Mouse (Mus musculus) liver, embryonic 13.5 days (tissue): ENCODE measurements around the gene 4930556J24Rik. TPM values are rescaled to one million over a fixed set of nuclear protein-coding genes. Genes with fewer than 3 reads are reported as not detected.
A peak's percentile ranks its signal among the peaks of the same experiment; 100 is the strongest.
"Not testable (repeated sequence)": the region's sequence is repeated elsewhere in the genome, so short reads cannot be mapped to it uniquely, and the experiment has no call there.

Experiments
- ATAC-seq: fragments of 200-750 bp; cut with Nextera tagmentation; 2 replicates; pipeline ENCODE4 v1.8.0; 2017; ENCODE audit warnings: low read depth, mild to moderate bottlenecking, moderate number of reproducible peaks, moderate library complexity
- DNase-seq: peaks from one replicate; pipeline ENCODE4 v3.0.0; 2022
- H3K27ac ChIP-seq: fragments of 300-500 bp; sonication (generic); 2 replicates; pipeline ENCODE4 v1.5.1; 2015; ENCODE audit warnings: moderate library complexity, mild to moderate bottlenecking, inconsistent platforms
- H3K27me3 ChIP-seq: fragments of 300-500 bp; sonication (generic); 2 replicates; pipeline ENCODE4 v1.6.1; 2015; ENCODE audit warnings: mild to moderate bottlenecking, inconsistent platforms
- H3K36me3 ChIP-seq: fragments of 300-500 bp; sonication (generic); 2 replicates; pipeline ENCODE4 v1.6.1; 2015; ENCODE audit warnings: mild to moderate bottlenecking, inconsistent platforms
- H3K4me1 ChIP-seq: fragments of 300-500 bp; sonication (generic); replicated peaks from 2 replicates; pipeline ENCODE4 v1.6.1; 2015; ENCODE audit warnings: inconsistent platforms
- H3K4me2 ChIP-seq: fragments of 300-500 bp; sonication (generic); 2 replicates; pipeline ENCODE4 v1.6.1; 2015; ENCODE audit warnings: inconsistent platforms, mild to moderate bottlenecking, moderate library complexity
- H3K4me3 ChIP-seq: fragments of 300-500 bp; sonication (generic); replicated peaks from 2 replicates; pipeline ENCODE4 v1.5.1; 2015; ENCODE audit warnings: mild to moderate bottlenecking, inconsistent platforms
- H3K9ac ChIP-seq: fragments of 300-500 bp; sonication (generic); 2 replicates; pipeline ENCODE4 v1.6.1; 2015; ENCODE audit warnings: mild to moderate bottlenecking, inconsistent platforms
- H3K9me3 ChIP-seq: fragments of 300-500 bp; sonication (generic); replicated peaks from 2 replicates; pipeline ENCODE4 v1.6.1; 2016; ENCODE audit warnings: inconsistent platforms
- WGBS: fragments of 180-500 bp; shearing (Covaris S2); methylation state at CpG from one replicate; pipeline ENCODE4 v1.1.7; 2015; ENCODE audit not compliant: insufficient replicate concordance; 5-methylcytosine and 5-hydroxymethylcytosine counted together
- polyA plus RNA-seq: library from polyadenylated mRNA; unstranded; fragments of >200 nt; fragmentation: Nextera tagmentation; extraction: Ambion mirVana; gene quantifications from 2 replicates; pipeline ENCODE4 v1.2.1, GENCODE M21; 2015

Gene 4930556J24Rik
- polyA plus RNA-seq, 1 experiment from 2014 or later, result not detected

GRCm38 (mm10) chr11:3920476-3920875 is 56.1 kb downstream of the 4930556J24Rik start:
- H3K4me3 ChIP-seq, result no peak overlapping the region
- DNase-seq, result no peak
- 74% methylated on average over 7 of the region's 7 CpGs for WGBS

GRCm38 (mm10) chr11:3918738-3919137 is 57.8 kb downstream of the 4930556J24Rik start:
- ATAC-seq (no peak), DNase-seq (no peak)

More at GRCm38 (mm10) chr11:3920476-3920875, 56.1 kb downstream of the 4930556J24Rik start:
- Histone ChIP-seq H3K27ac (no peak overlapping the region), H3K9ac (no peak overlapping the region), H3K9me3 (no peaks in the 10 kb centered on the region), H3K27me3 (no peaks in the 10 kb centered on the region), H3K4me1 (no peaks in the 10 kb centered on the region), H3K4me2 (no peak overlapping the region), H3K36me3 (0 out of 2 replicates have a peak, but pooled peaks cover 3% of the 10 kb centered on the region)
- no peak for ATAC-seq

GRCm38 (mm10) chr11:3914109-3914840 is 62.3 kb downstream of the 4930556J24Rik start, which contains the start of gene Slc35e4:
Slc35e4 (minus strand) TSS chr11:3914664.
- WGBS, result under 1% methylated on average over 28 of the region's 28 CpGs
- peak within 1 kb of the TSS; percentile 80 for H3K4me2 ChIP-seq
- no peaks in the 10 kb centered on the region for H3K9me3 ChIP-seq
- H3K9ac ChIP-seq, result peak within 1 kb of the TSS; percentile 45
- H3K4me3 ChIP-seq, result peak within 1 kb of the TSS; percentile 57
- no peaks in the 10 kb centered on the region for H3K36me3 ChIP-seq
- DNase-seq (peak; percentile 57), ATAC-seq (peak; percentile 39)
- H3K27ac ChIP-seq, result no peak within 1 kb of the TSS
- H3K4me1 ChIP-seq, result peaks cover 24% of the 10 kb centered on the region
- H3K27me3 ChIP-seq, result peaks cover 45% of the 10 kb centered on the region

More at GRCm38 (mm10) chr11:3918738-3919137, 57.8 kb downstream of the 4930556J24Rik start:
- no peak overlapping the region for H3K4me3 ChIP-seq
- no peaks in the 10 kb centered on the region for H3K36me3 ChIP-seq
- peaks cover 17% of the 10 kb centered on the region for H3K27me3 ChIP-seq
- 44% methylated on average over 1 of the region's 1 CpGs for WGBS
- H3K9me3 ChIP-seq, result no peaks in the 10 kb centered on the region
- H3K27ac ChIP-seq, result no peak overlapping the region
- H3K9ac ChIP-seq, result no peak overlapping the region
- H3K4me2 ChIP-seq, result no peak overlapping the region
- peaks cover 10% of the 10 kb centered on the region for H3K4me1 ChIP-seq

GRCm38 (mm10) chr11:3913316-3914108 is 63.1 kb downstream of the 4930556J24Rik start:
- Histone ChIP-seq H3K27ac (no peak overlapping the region), H3K4me3 (peak overlapping the region; percentile 57), H3K36me3 (no peaks in the 10 kb centered on the region), H3K27me3 (peaks cover 45% of the 10 kb centered on the region), H3K9ac (peak overlapping the region; percentile 45), H3K4me2 (peak overlapping the region; percentile 80), H3K9me3 (no peaks in the 10 kb centered on the region), H3K4me1 (peaks cover 24% of the 10 kb centered on the region)
- peak; percentile 80 for DNase-seq
- peak; percentile 85 for ATAC-seq
- under 1% methylated on average over 65 of the region's 65 CpGs for WGBS

GRCm38 (mm10) chr11:3912875-3913271 is 63.7 kb downstream of the 4930556J24Rik start:
- peak; percentile 3; the same call in 1 of the 2 replicates for ATAC-seq
- peaks cover 45% of the 10 kb centered on the region for H3K27me3 ChIP-seq
- DNase-seq, result no peak

GRCm38 (mm10) chr11:3912100-3912874 is 64.3 kb downstream of the 4930556J24Rik start:
- H3K9ac ChIP-seq, result no peak overlapping the region
- ATAC-seq (no peak), DNase-seq (no peak)
- no peaks in the 10 kb centered on the region for H3K9me3 ChIP-seq
- peak overlapping the region; percentile 57 for H3K4me3 ChIP-seq
- peak overlapping the region; percentile 80 for H3K4me2 ChIP-seq
- no peaks in the 10 kb centered on the region for H3K36me3 ChIP-seq
- 36% methylated on average over 19 of the region's 19 CpGs for WGBS
- H3K27ac ChIP-seq, result no peak overlapping the region
- peaks cover 46% of the 10 kb centered on the region for H3K27me3 ChIP-seq
- H3K4me1 ChIP-seq, result peaks cover 24% of the 10 kb centered on the region

More at GRCm38 (mm10) chr11:3912875-3913271, 63.7 kb downstream of the 4930556J24Rik start:
- Histone ChIP-seq H3K4me2 (peak overlapping the region; percentile 80), H3K9ac (peak overlapping the region; percentile 45; the same call in 1 of the 2 replicates), H3K36me3 (no peaks in the 10 kb centered on the region), H3K4me1 (peaks cover 24% of the 10 kb centered on the region), H3K27ac (no peak overlapping the region), H3K4me3 (peak overlapping the region; percentile 57), H3K9me3 (no peaks in the 10 kb centered on the region)
- 8% methylated on average over 16 of the region's 16 CpGs for WGBS

- H3K36me3 ChIP-seq, ATAC-seq, H3K4me2 ChIP-seq, H3K4me3 ChIP-seq, H3K27ac ChIP-seq, DNase-seq, H3K9ac ChIP-seq, H3K9me3 ChIP-seq: not testable (repeated sequence)
- Histone ChIP-seq H3K4me1 (peaks cover 24% of the 10 kb centered on the region), H3K27me3 (peaks cover 48% of the 10 kb centered on the region)
- WGBS, result 70% methylated on average over 6 of the region's 6 CpGs
Observed at GRCm38 (mm10) chr11:3911440-3911839, 65.1 kb downstream of the 4930556J24Rik start.

GRCm38 (mm10) chr11:3910513-3911310 is 65.9 kb downstream of the 4930556J24Rik start:
- 45% methylated on average over 5 of the region's 5 CpGs for WGBS
- no peak for ATAC-seq
- Histone ChIP-seq H3K36me3 (no peaks in the 10 kb centered on the region), H3K4me1 (peaks cover 24% of the 10 kb centered on the region), H3K27me3 (peaks cover 48% of the 10 kb centered on the region), H3K27ac (no peak overlapping the region), H3K4me3 (no peak overlapping the region), H3K9ac (no peak overlapping the region), H3K9me3 (no peaks in the 10 kb centered on the region), H3K4me2 (no peak overlapping the region)
- DNase-seq, result no peak

GRCm38 (mm10) chr11:3909236-3909635 is 67.3 kb downstream of the 4930556J24Rik start:
- Histone ChIP-seq H3K4me1 (peaks cover 19% of the 10 kb centered on the region), H3K9ac (no peak overlapping the region), H3K27ac (no peak overlapping the region), H3K4me3 (no peak overlapping the region), H3K4me2 (no peak overlapping the region), H3K9me3 (no peaks in the 10 kb centered on the region), H3K36me3 (no peaks in the 10 kb centered on the region), H3K27me3 (peaks cover 36% of the 10 kb centered on the region)
- ATAC-seq (no peak), DNase-seq (no peak)
- WGBS, result 61% methylated on average over 4 of the region's 4 CpGs

- Histone ChIP-seq H3K27ac (no peak overlapping the region), H3K27me3 (0 out of 2 replicates have a peak, but pooled peaks cover 3% of the 10 kb centered on the region), H3K4me3 (no peak overlapping the region), H3K9me3 (no peaks in the 10 kb centered on the region), H3K4me2 (no peak overlapping the region), H3K36me3 (no peaks in the 10 kb centered on the region), H3K9ac (no peak overlapping the region), H3K4me1 (no peaks in the 10 kb centered on the region)
- no peak for DNase-seq
- 64% methylated on average over 1 of the region's 1 CpGs for WGBS
- ATAC-seq, result no peak
Observed at GRCm38 (mm10) chr11:3905446-3905845, 71.1 kb downstream of the 4930556J24Rik start.
